Mouse (Mus musculus) macrophage (primary cell): ENCODE measurements at regions not wholly inside any gene's neighbourhood (a gene's known extent, or its start where the extent isn't known, plus 50 kb on each side); places are given as distances from the start of the nearest gene placed in this dataset.

ENCODE experiments used
- H3K27ac ChIP-seq: fragments of 350-480 bp; formaldehyde crosslinking; 2 replicates; pipeline ENCODE4 v1.9.0; 2021
- H3K36me3 ChIP-seq: fragments of 350-480 bp; formaldehyde crosslinking; 2 replicates; pipeline ENCODE4 v1.9.0; 2021; ENCODE audit errors: inconsistent target
- H3K4me3 ChIP-seq: fragments of 350-480 bp; formaldehyde crosslinking; 2 replicates; pipeline ENCODE4 v1.9.0; 2021; ENCODE audit errors: inconsistent target
- H3K79me2 ChIP-seq: fragments of 350-480 bp; formaldehyde crosslinking; 2 replicates; pipeline ENCODE4 v1.9.0; 2021; ENCODE audit errors: inconsistent target
- WGBS: methylation state at CpG from one replicate; pipeline ENCODE4 v1.1.7; 2026; ENCODE audit warnings: inconsistent platforms; ENCODE audit not compliant: missing documents; 5-methylcytosine and 5-hydroxymethylcytosine counted together

DNA sequence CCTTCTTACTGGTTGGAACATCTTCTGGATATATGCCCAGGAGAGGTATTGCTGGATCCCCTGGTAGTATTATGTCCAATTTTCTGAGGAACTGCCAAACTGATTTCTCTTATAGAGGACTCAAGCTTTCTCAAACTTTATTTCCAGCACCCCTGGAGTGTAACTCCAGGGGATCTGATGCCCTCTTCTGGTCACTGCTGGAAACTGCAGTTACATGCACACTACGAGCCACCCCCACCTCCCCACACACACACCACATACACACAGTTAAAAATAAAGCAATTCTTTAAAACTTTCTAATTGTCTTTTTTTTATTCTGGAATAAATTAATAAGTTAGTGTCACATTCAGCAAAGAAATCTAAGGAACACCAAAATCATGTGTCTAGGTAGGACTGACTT, 589.9 kb upstream of the Hs6st1 start:
- H3K79me2 ChIP-seq = no peaks in the 10 kb centered on the region
- no peak overlapping the region for H3K27ac ChIP-seq
- H3K36me3 ChIP-seq = no peaks in the 10 kb centered on the region
- H3K4me3 ChIP-seq = no peak overlapping the region
- WGBS = 64% methylated on average over 1 of the region's 1 CpGs

DNA sequence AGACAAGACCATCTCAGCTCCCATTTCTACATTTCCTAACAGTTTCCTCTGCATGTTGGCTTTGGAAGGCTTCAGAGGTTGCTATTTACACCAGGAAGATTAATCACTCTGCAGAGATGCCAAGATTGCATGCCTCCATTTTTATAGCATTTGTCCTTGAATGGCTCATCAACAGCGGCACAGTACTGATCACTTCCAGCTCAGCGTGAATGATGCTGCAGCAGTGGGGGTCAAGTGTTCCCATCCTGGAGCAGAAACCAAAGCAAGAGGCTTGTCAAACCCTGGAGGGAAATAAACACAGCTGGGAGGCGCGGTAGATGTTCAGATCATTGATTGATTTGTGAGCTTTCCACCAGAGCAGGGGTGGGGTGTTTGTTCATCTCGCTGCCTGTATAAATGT, 572.2 kb upstream of the Hs6st1 start:
- Histone ChIP-seq H3K4me3 (no peak overlapping the region), H3K27ac (no peak overlapping the region), H3K79me2 (no peaks in the 10 kb centered on the region), H3K36me3 (no peaks in the 10 kb centered on the region)
- 92% methylated on average over 5 of the region's 5 CpGs for WGBS

DNA sequence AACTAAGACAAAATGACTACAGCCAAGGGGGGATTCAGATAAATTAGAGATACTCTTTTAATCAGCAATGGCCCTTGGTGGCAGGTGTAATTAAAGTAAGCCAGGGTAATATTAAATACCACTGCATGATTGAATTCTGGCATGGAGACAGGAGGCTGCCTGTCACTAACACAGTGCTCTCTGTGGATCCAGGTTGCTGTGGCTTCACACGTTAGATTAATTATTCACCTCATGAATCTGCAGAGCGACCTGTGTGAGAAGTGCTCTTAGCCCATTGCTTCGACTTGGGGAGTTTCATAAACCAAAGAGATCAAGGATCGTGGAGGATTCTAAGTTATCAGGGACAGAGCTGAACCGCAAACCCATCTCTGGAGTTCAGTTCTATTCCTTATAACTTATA, 545.2 kb upstream of the Hs6st1 start:
- Histone ChIP-seq H3K27ac (no peak overlapping the region), H3K79me2 (no peaks in the 10 kb centered on the region), H3K36me3 (no peaks in the 10 kb centered on the region), H3K4me3 (no peak overlapping the region)
- 85% methylated on average over 5 of the region's 5 CpGs for WGBS

DNA sequence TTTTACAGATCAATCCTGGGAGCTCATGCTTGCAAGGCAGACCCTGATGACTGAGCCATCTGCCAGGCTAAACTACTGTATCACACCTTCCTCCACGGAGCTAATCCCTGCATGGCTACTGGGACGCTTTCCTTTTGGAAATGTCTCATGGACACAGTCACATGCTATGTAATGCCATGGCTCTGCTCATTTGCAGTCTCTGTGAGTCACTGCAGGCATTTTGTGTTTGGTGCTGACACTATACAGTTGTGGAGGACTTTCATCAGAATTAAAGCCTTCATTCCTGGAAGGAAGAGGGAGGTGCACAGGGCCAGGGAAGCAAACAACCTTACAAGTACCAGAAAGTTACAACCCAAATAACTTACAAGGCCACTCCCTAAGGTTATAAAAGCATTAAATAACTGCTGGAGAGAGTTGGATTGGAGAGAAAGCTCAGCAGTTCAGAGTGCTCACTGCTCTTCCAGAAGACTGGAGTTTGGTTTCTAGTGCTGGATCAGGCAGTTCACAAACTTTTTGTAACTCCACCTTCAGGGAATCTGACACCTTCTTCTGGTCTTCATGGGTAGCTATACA, 544.3 kb upstream of the Hs6st1 start:
- WGBS = 69% methylated on average over 2 of the region's 2 CpGs
- Histone ChIP-seq H3K27ac (no peak overlapping the region), H3K4me3 (no peak overlapping the region), H3K79me2 (no peaks in the 10 kb centered on the region), H3K36me3 (no peaks in the 10 kb centered on the region)

DNA sequence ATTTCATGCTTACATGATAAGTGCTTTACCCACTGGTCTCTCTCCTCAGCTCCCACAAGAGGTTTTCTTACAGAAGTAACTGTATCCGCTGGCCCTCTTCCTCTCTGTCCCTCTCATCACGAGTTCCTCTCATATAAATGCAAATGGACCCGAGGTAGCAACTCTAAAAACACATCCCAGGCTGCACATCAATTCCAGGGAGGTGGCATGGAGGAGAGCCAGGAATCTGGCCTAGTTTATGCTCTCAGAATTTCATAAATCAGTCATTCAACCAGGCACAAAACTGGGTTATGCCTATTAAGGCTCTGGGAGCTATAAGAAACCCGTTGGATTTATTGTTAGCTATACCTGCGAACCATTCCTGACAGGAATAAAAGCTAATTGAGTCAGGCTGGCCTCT, 543.4 kb upstream of the Hs6st1 start:
- no peaks in the 10 kb centered on the region for H3K36me3 ChIP-seq
- H3K4me3 ChIP-seq = no peak overlapping the region
- 58% methylated on average over 5 of the region's 5 CpGs for WGBS
- no peaks in the 10 kb centered on the region for H3K79me2 ChIP-seq
- H3K27ac ChIP-seq = no peak overlapping the region

DNA sequence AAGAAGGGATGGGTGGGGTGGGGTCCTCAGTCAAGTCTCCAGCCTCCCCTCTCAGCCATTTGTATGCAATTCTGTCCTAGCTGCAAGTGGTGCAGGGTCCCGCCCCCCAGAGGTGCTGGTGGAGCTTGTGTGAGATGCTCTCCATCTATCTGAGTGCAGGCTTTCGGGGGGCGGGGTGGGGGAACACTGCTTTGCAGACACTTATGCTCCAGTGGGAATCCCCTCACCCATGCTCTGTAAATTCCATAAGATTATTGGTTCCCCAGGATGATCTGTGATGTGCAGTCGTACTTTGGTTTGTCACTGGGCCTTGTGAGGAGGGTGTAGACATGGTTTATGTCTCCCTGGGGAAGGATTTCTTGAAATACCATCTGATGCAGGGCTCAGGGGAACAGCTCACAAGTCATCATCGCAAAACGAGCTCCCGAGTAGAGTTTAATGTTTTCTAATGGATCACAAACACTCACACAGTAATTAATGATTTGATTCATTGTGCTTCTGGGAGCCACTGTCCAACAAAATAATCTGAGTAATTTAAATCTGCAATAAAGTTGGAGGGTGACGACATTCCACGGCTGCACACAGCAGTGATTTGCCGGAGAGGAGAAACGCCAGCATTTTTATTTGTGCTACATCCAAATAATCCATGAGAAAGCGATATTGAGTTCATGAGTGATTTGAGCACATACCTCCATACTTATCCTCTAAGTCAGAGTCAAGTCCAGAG, 540.3 kb upstream of the Hs6st1 start:
- Histone ChIP-seq H3K4me3 (no peak overlapping the region), H3K36me3 (no peaks in the 10 kb centered on the region), H3K79me2 (no peaks in the 10 kb centered on the region), H3K27ac (no peak overlapping the region)
- 89% methylated on average over 11 of the region's 12 CpGs for WGBS

DNA sequence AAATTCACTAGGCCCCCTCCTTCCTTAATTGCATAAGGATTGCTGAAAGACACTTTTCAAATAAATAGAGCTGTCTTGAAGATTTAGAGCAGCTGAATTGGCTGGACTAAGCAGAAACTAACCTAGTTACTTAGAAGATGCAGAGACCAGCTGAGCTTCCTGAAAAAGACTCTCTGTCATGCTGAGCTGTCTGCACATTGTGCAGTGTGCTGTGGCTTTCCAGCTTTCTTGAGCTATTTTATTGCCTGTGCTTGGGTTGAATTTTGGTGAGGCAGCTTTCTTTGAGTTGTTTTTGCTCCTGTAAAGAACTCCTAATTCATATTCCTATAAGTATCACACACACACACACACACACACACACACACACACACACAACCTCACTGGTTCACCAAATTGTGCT, 532.7 kb upstream of the Hs6st1 start:
- Histone ChIP-seq H3K27ac (no peak overlapping the region), H3K4me3 (no peak overlapping the region), H3K36me3 (no peaks in the 10 kb centered on the region), H3K79me2 (no peaks in the 10 kb centered on the region)

DNA sequence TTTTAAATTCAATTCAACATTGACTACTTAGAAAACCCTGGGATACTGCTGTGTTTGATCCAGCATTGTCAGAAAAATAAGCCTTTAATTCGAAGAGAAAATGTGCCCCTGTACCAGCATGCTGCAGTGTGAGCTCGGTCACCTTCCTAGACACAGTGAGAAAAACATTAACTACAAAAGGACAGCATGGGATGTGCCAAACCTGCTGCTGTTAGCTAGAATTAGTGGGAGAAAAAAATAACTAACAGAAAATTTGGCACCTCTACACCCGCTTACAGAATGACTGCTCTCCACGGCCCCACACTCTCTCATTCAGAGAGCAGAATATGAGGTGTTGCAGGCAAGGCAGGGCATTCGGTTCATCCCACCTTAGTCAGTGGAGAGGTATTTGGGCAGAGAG, 531.9 kb upstream of the Hs6st1 start:
- 86% methylated on average over 5 of the region's 5 CpGs for WGBS
- H3K4me3 ChIP-seq = no peak overlapping the region
- H3K27ac ChIP-seq = no peak overlapping the region
- H3K79me2 ChIP-seq = no peaks in the 10 kb centered on the region
- H3K36me3 ChIP-seq = no peaks in the 10 kb centered on the region

DNA sequence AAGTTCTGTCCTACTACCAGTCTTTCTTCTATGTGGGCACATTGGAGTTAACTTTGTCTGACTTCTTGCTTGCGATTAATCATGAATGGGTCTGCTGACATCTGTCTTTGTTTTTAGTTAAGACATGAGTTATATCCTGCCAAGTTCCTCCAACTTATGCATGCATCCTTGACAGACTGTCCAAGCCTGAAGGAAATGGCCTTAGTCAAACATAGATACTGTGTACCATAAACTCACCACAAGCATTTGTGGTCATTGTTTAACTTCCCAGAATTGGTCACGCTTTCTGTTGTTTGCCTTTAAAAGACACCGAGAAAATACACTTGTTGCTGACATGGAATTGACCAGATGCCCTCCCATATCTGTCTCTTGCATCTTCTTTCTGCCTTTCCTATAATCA, 519.4 kb upstream of the Hs6st1 start:
- Histone ChIP-seq H3K27ac (no peak overlapping the region), H3K79me2 (no peaks in the 10 kb centered on the region), H3K4me3 (no peak overlapping the region), H3K36me3 (no peaks in the 10 kb centered on the region)
- WGBS = 48% methylated on average over 3 of the region's 3 CpGs

DNA sequence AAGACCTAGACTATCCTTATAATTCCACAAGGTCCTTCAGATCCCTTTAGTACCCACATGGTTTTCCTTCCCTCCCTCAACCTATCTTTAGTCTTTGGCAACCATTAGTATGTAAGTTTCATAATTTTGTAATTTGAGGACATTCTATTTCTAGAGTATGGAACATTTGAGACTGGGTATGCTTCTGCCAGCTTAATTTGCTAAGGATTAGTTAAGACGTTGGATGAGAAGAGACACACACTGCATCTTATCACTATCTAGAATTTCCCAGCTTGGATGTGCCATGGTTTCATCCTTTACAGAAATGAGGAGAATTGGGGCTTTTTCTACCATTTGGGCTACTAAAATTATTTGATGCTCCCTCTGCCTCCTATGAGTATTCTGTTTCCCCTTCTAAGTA, 516.7 kb upstream of the Hs6st1 start:
- H3K4me3 ChIP-seq = no peak overlapping the region
- H3K27ac ChIP-seq = no peak overlapping the region
- no peaks in the 10 kb centered on the region for H3K36me3 ChIP-seq
- WGBS = 100% methylated on average over 1 of the region's 1 CpGs
- no peaks in the 10 kb centered on the region for H3K79me2 ChIP-seq

DNA sequence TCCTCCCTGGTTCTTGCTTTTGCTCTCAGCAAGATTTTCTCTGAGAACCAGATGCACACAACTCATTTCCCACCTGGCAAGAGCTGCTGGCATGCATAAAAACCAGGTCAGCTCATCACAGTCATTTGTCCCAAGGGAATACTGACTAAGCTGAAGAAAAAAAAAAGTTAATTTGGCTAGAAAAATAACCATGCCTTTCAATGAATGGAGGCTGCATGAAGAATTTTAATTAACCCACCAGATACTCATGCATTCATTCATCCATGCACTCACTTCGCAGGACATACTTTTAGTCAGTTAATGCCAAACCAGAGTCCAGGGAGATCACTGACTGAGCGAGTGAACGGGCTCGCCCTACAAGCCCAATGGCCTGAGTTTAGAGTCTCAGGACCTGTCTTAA, 505.4 kb upstream of the Hs6st1 start:
- Histone ChIP-seq H3K79me2 (no peaks in the 10 kb centered on the region), H3K4me3 (no peak overlapping the region), H3K36me3 (no peaks in the 10 kb centered on the region), H3K27ac (no peak overlapping the region)
- 93% methylated on average over 4 of the region's 4 CpGs for WGBS

DNA sequence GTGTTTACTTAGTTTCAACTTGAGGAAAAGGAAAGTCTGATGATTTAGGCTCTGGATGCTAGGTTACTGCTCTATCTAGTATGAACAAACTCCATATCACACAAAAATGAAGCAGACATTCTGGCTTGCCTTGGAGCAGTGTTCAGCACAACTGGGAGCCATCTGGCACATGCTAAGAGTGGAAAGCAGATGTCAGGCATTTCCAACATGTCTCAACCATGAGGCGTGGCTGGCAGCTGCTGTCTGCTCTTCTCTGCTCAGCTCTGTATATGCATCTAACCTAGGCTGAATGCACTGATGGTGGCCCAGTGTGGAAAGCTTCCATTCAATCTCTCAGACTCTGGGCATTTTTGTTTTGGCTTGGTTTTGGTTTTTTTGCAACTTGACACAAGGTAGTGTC, 493.0 kb upstream of the Hs6st1 start:
- no peak overlapping the region for H3K27ac ChIP-seq
- H3K36me3 ChIP-seq = no peaks in the 10 kb centered on the region
- H3K79me2 ChIP-seq = no peaks in the 10 kb centered on the region
- 100% methylated on average over 1 of the region's 1 CpGs for WGBS
- H3K4me3 ChIP-seq = no peak overlapping the region

DNA sequence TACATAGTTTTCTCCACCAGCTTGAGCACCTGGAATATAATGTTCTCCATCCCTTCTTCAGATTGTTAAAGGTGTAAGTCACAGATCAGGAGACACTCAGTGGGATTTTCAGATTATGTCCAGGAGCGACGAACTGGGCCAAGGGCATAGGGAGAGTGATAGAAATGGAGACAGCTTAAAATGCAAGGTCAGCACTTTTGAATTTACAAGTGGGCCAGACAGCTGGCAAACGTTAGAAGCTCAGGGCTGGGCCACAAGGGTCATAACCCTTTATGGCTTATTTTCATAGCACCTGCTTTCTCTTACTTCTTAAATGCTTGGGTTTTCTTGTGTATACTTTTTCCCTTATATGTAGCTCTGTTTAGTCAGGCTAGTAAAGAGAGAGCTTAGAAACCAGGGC, 488.8 kb upstream of the Hs6st1 start:
- no peaks in the 10 kb centered on the region for H3K36me3 ChIP-seq

DNA sequence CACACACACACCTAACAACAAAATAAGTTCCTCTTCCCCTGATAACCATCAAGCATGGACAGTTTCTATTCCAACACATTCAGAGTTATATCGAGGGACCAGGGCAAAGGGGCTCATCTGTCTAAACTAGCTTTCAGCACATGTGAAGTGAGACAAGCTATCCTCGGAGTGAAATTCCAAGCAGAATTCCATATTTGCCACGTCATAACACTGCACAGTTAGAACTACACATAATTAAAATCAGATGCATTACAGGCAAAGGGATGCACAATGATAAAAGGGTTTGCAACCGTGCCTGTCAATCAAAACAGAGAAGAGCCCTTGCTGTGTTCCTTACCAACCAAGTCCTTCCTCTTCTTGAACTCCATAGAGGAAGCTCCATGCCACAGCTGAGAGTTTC, 488.2 kb upstream of the Hs6st1 start:
- Histone ChIP-seq H3K4me3 (no peak overlapping the region), H3K79me2 (no peaks in the 10 kb centered on the region), H3K27ac (no peak overlapping the region), H3K36me3 (no peaks in the 10 kb centered on the region)
- 66% methylated on average over 4 of the region's 4 CpGs for WGBS

More for the DNA sequence above, 488.8 kb upstream of the Hs6st1 start:
- Histone ChIP-seq H3K79me2 (no peaks in the 10 kb centered on the region), H3K4me3 (no peak overlapping the region), H3K27ac (no peak overlapping the region)
- 93% methylated on average over 3 of the region's 3 CpGs for WGBS

DNA sequence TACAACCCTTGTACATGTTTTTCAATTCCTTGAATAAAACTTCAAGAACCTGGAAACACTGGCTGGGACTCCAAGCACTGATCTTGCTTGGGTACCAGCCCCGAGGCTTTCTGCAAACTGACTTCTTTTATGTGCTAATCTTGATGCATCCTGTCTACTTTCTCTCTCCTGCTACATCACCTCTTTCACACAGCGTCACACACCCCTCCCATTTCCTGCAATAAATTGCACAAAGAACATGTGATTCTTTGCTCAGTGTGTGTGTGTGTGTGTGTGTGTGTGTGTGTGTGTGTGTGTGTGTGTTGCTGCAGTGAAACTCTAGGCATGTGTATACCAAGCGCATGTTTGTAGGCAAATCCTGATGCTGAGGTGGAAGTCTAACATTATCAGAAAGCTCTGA, 487.7 kb upstream of the Hs6st1 start:
- no peaks in the 10 kb centered on the region for H3K36me3 ChIP-seq
- 29% methylated on average over 3 of the region's 3 CpGs for WGBS
- no peak overlapping the region for H3K4me3 ChIP-seq
- no peak overlapping the region for H3K27ac ChIP-seq
- no peaks in the 10 kb centered on the region for H3K79me2 ChIP-seq

DNA sequence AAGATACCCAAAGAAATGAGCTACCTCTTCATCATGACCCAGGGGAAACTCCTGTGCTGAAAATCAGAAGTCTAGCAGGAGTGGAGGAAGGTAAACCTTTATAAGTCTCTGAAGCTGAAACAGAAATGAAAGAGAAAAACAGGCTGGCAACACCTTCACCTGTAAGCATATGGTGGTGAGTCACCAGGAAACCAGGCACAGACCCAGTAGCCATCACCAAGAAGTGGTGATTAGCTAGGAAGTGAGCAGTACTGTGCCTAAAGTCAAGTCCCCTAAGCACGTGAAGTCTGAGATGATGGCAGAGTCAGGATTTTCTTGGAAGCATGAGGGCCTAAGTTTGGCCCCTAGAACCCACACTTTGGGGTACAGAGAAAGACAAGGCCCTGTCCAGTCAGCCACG, 480.3 kb upstream of the Hs6st1 start:
- 93% methylated on average over 2 of the region's 2 CpGs for WGBS
- no peaks in the 10 kb centered on the region for H3K36me3 ChIP-seq
- H3K27ac ChIP-seq = no peak overlapping the region
- H3K79me2 ChIP-seq = no peaks in the 10 kb centered on the region
- H3K4me3 ChIP-seq = no peak overlapping the region
